Mouse (Mus musculus): ENCODE results near the gene Snx22. TPM values are rescaled to one million over a fixed set of nuclear protein-coding genes. Genes with fewer than 3 reads are reported as not detected.

Gene Snx22
- total and polyA plus RNA-seq, 3 experiments, result 0.39 to 11.4 TPM; not detected in 1

GRCm38 (mm10) chr9:66078493-66078892 is 9.0 kb upstream of the Snx22 start:
- Histone ChIP-seq H3K9ac (ENCODE audit: insufficient read depth, low read depth) (no peak overlapping the region), H3K9me3 (replicated peaks; ENCODE audit: low read length) (peaks cover 6% of the 10 kb centered on the region), H3K36me3 (replicated peaks in 1 of 2; ENCODE audit: control insufficient read depth in 1 of 2, insufficient read depth in 1 of 2, low read length in 1 of 2) (no peaks in the 10 kb centered on the region), H3K27ac (ENCODE audit: insufficient read depth, low read depth) (no peak overlapping the region), H3K79me2 (replicated peaks; ENCODE audit: control insufficient read depth, extremely low read depth, insufficient read depth, poor library complexity, severe bottlenecking) (no peaks in the 10 kb centered on the region), H3K4me1 (ENCODE audit: control insufficient read depth in 1 of 2, insufficient read depth in 2 of 2) (peaks cover 9 to 30% of the 10 kb centered on the region in 2 experiments), H3K4me3 (replicated peaks in 1 of 3; ENCODE audit: low read depth in 2 of 3, low read length in 2 of 3, poor library complexity in 1 of 3) (no peak overlapping the region), H3K27me3 (replicated peaks) (no peaks in the 10 kb centered on the region), H3K4me2 (ENCODE audit: insufficient read depth, low read depth, poor library complexity, severe bottlenecking) (no peak overlapping the region)
- no peak for TF ChIP-seq MAX (IDR thresholded peaks at IDR 0.05; ENCODE audit: low read length)
- TF ChIP-seq NRF1 (IDR thresholded peaks at IDR 0.05; ENCODE audit: low read depth, low read length), result no peak
- TF ChIP-seq PAX5 (IDR thresholded peaks at IDR 0.05; ENCODE audit: low read length), result no peak
- no peak for TF ChIP-seq ZMIZ1 (IDR thresholded peaks at IDR 0.05; ENCODE audit: low read depth, low read length)
- no peak for TF ChIP-seq POLR2A (IDR thresholded peaks at IDR 0.05; ENCODE audit: low read depth, low read length)
- no peak for TF ChIP-seq SIN3A (IDR thresholded peaks at IDR 0.05; ENCODE audit: low read length)
- no peak for TF ChIP-seq CHD1 (IDR thresholded peaks at IDR 0.05; ENCODE audit: low read depth, low read length)
- TF ChIP-seq USF1 (IDR thresholded peaks at IDR 0.05; ENCODE audit: low read depth, low read length), result no peak
- TF ChIP-seq ELF1 (IDR thresholded peaks at IDR 0.05; ENCODE audit: low read depth, low read length), result no peak
- TF ChIP-seq E2F4 (IDR thresholded peaks at IDR 0.05; ENCODE audit: insufficient replicate concordance, low read depth, low read length), result no peak
- no peak for TF ChIP-seq MAZ (IDR thresholded peaks at IDR 0.05; ENCODE audit: low read depth, low read length)
- TF ChIP-seq ZNF384 (IDR thresholded peaks at IDR 0.05; ENCODE audit: low read depth, low read length), result no peak
- no peak for TF ChIP-seq ETS1 (conservative IDR thresholded peaks at IDR 0.05; ENCODE audit: low read depth, low read length)
- no peak for TF ChIP-seq HCFC1 (IDR thresholded peaks at IDR 0.05; ENCODE audit: low read depth, low read length)
- TF ChIP-seq BHLHE40 (IDR thresholded peaks at IDR 0.05; ENCODE audit: low read depth, low read length), result no peak
- dilution Hi-C loops (cut with MboI; ENCODE audit: extremely low pct_ligation_motif_present, extremely low pct_unique_long_range_greater_than_20kb, low sequenced_read_pairs), result no loop called here
- DNase-seq (ENCODE audit: extremely low read depth), result no peak
- in situ Hi-C loops (cut with MboI; ENCODE audit: low pct_ligation_motif_present, low pct_unique_long_range_greater_than_20kb, low sequenced_read_pairs), result no loop called here

GRCm38 (mm10) chr9:66078072-66078471 is 8.6 kb upstream of the Snx22 start:
- no peak overlapping the region for H3K27ac ChIP-seq (ENCODE audit: insufficient read depth, low read depth)
- in situ Hi-C loops (cut with MboI; ENCODE audit: low pct_ligation_motif_present, low pct_unique_long_range_greater_than_20kb, low sequenced_read_pairs), result no loop called here

More at GRCm38 (mm10) chr9:66078072-66078471, 8.6 kb upstream of the Snx22 start:
- no peak overlapping the region for H3K4me2 ChIP-seq (ENCODE audit: insufficient read depth, low read depth, poor library complexity, severe bottlenecking)
- H3K9ac ChIP-seq (ENCODE audit: insufficient read depth, low read depth), result no peak overlapping the region
- no peaks in the 10 kb centered on the region for H3K36me3 ChIP-seq (replicated peaks in 1 of 2; ENCODE audit: control insufficient read depth in 1 of 2, insufficient read depth in 1 of 2, low read length in 1 of 2)
- dilution Hi-C loops (cut with MboI; ENCODE audit: extremely low pct_ligation_motif_present, extremely low pct_unique_long_range_greater_than_20kb, low sequenced_read_pairs), result no loop called here
- DNase-seq (ENCODE audit: extremely low read depth), result no peak
- H3K4me3 ChIP-seq (replicated peaks in 1 of 3; ENCODE audit: low read depth in 2 of 3, low read length in 2 of 3, poor library complexity in 1 of 3), result no peak overlapping the region
- no peaks in the 10 kb centered on the region for H3K27me3 ChIP-seq (replicated peaks)
- peaks cover 6% of the 10 kb centered on the region for H3K9me3 ChIP-seq (replicated peaks; ENCODE audit: low read length)
- no peaks in the 10 kb centered on the region for H3K79me2 ChIP-seq (replicated peaks; ENCODE audit: control insufficient read depth, extremely low read depth, insufficient read depth, poor library complexity, severe bottlenecking)
- no peak for TF ChIP-seq POLR2AphosphoS2 (IDR thresholded peaks at IDR 0.05; ENCODE audit: low read depth, low read length)
- TF ChIP-seq PAX5 (IDR thresholded peaks at IDR 0.05; ENCODE audit: low read length), result no peak
- TF ChIP-seq MYC (IDR thresholded peaks at IDR 0.05; ENCODE audit: low read depth, low read length), result no peak
- peaks cover 10 to 35% of the 10 kb centered on the region in 2 experiments for H3K4me1 ChIP-seq (ENCODE audit: control insufficient read depth in 1 of 2, insufficient read depth in 2 of 2)
